Mouse (Mus musculus) c-Kit-positive CD71-positive TER-119-positive erythroid progenitor cells, embryonic 14.5 days (primary cell): ENCODE results near the gene 1700016D06Rik.
"Not testable (repeated sequence)": the region's sequence is repeated elsewhere in the genome, so short reads cannot be mapped to it uniquely, and the experiment has no call there.

Source experiments
- DNase-seq: peaks from one replicate; pipeline ENCODE4 v3.0.0-alpha.2; 2013; ENCODE audit warnings: low spot score

Gene 1700016D06Rik

GRCm38 (mm10) chr8:11701428-11701827 lies 565 bp upstream of the 1700016D06Rik start:
- DNase-seq, result no peak

GRCm38 (mm10) chr8:11700060-11701032 lies 517 bp downstream of the 1700016D06Rik start:
- DNase-seq, result peak; percentile 54

- DNase-seq, result no peak
Measured at GRCm38 (mm10) chr8:11699442-11700001, 1.3 kb downstream of the 1700016D06Rik start.

GRCm38 (mm10) chr8:11697467-11697866 lies 3.4 kb downstream of the 1700016D06Rik start:
- no peak for DNase-seq

GRCm38 (mm10) chr8:11696176-11696575 lies 4.7 kb downstream of the 1700016D06Rik start:
- DNase-seq, result no peak

- no peak for DNase-seq
Measured at GRCm38 (mm10) chr8:11693972-11694371, 6.9 kb downstream of the 1700016D06Rik start.

- no peak for DNase-seq
Measured at GRCm38 (mm10) chr8:11692455-11692854, 8.4 kb downstream of the 1700016D06Rik start.

GRCm38 (mm10) chr8:11691761-11692160 lies 9.1 kb downstream of the 1700016D06Rik start:
- no peak for DNase-seq

- no peak for DNase-seq
Measured at GRCm38 (mm10) chr8:11691284-11691683, 9.6 kb downstream of the 1700016D06Rik start.

GRCm38 (mm10) chr8:11689945-11690344 lies 10.9 kb downstream of the 1700016D06Rik start:
- DNase-seq, result no peak

- DNase-seq, result no peak
Measured at GRCm38 (mm10) chr8:11687251-11687650, 13.6 kb downstream of the 1700016D06Rik start.

GRCm38 (mm10) chr8:11684558-11684957 lies 16.3 kb downstream of the 1700016D06Rik start:
- DNase-seq, result no peak

- no peak for DNase-seq
Measured at GRCm38 (mm10) chr8:11668308-11668707, 32.6 kb downstream of the 1700016D06Rik start.

- DNase-seq, result not testable (repeated sequence)
Measured at GRCm38 (mm10) chr8:11666023-11666716, 34.7 kb downstream of the 1700016D06Rik start.

- DNase-seq, result no peak
Measured at GRCm38 (mm10) chr8:11661969-11662368, 38.9 kb downstream of the 1700016D06Rik start.

- no peak for DNase-seq
Measured at GRCm38 (mm10) chr8:11650021-11650420, 50.8 kb downstream of the 1700016D06Rik start.

- DNase-seq, result no peak
Measured at GRCm38 (mm10) chr8:11643123-11643522, 57.7 kb downstream of the 1700016D06Rik start.

- DNase-seq, result no peak
Measured at GRCm38 (mm10) chr8:11640606-11641005, 60.3 kb downstream of the 1700016D06Rik start.

- no peak for DNase-seq
Measured at GRCm38 (mm10) chr8:11637531-11637930, 63.3 kb downstream of the 1700016D06Rik start.

- peak; percentile 83 for DNase-seq
Measured at GRCm38 (mm10) chr8:11636324-11637057, 64.4 kb downstream of the 1700016D06Rik start.

GRCm38 (mm10) chr8:11635611-11636081 lies 65.2 kb downstream of the 1700016D06Rik start, which contains the start of gene Ankrd10:
TSS of gene Ankrd10 (minus strand) at chr8:11635757.
- DNase-seq, result peak; percentile 92
